Mouse (Mus musculus) myocyte (in vitro differentiated cells): ENCODE results near the gene Yif1b.

Experiments
- CEBPB ChIP-seq: IDR thresholded peaks from 2 replicates; pipeline ENCODE4 v1.6.1; 2011; ENCODE audit warnings: mild to moderate bottlenecking, moderate library complexity; ENCODE audit not compliant: poor library complexity, insufficient read depth, severe bottlenecking
- E2F4 ChIP-seq: IDR thresholded peaks from one replicate; pipeline ENCODE4 v1.6.1; 2011; ENCODE audit warnings: mild to moderate bottlenecking, control low read depth, moderate library complexity; ENCODE audit not compliant: insufficient read depth
- MAX ChIP-seq: IDR thresholded peaks from one replicate; pipeline ENCODE4 v1.6.1; 2011; ENCODE audit warnings: low read depth, mild to moderate bottlenecking, control low read depth
- MYOD1 ChIP-seq, 3 experiments: IDR thresholded peaks; one replicate each; pipeline ENCODE4 v1.6.1; 2011; ENCODE audit warnings: control low read depth in 2 of 3, low read depth in 2 of 3, mild to moderate bottlenecking in 2 of 3, moderate library complexity in 1 of 3; ENCODE audit not compliant: insufficient read length in 2 of 3, control insufficient read depth in 1 of 3
- POLR2A ChIP-seq: IDR thresholded peaks from one replicate; pipeline ENCODE4 v1.6.1; 2011; ENCODE audit warnings: low read depth, mild to moderate bottlenecking, control low read depth, moderate library complexity; ENCODE audit not compliant: insufficient read length
- POLR2AphosphoS2 ChIP-seq: IDR thresholded peaks from one replicate; pipeline ENCODE4 v1.6.1; 2011; ENCODE audit warnings: low read depth, control low read depth; ENCODE audit not compliant: insufficient read length
- REST ChIP-seq: IDR thresholded peaks from one replicate; pipeline ENCODE4 v1.6.1; 2011; ENCODE audit warnings: mild to moderate bottlenecking, control low read depth, moderate library complexity; ENCODE audit not compliant: insufficient read depth, insufficient read length
- TCF12 ChIP-seq: IDR thresholded peaks from one replicate; pipeline ENCODE4 v1.6.1; 2011; ENCODE audit warnings: mild to moderate bottlenecking, control low read depth; ENCODE audit not compliant: poor library complexity, insufficient read depth, severe bottlenecking
- TCF3 ChIP-seq: IDR thresholded peaks from one replicate; pipeline ENCODE4 v1.6.1; 2011; ENCODE audit warnings: low read depth, control low read depth; ENCODE audit not compliant: insufficient read length
- USF1 ChIP-seq: IDR thresholded peaks from one replicate; pipeline ENCODE4 v1.6.1; 2011; ENCODE audit warnings: low read depth, mild to moderate bottlenecking, control low read depth, moderate library complexity

- TF ChIP-seq MAX = no peak
- TF ChIP-seq POLR2AphosphoS2 = no peak
- TF ChIP-seq POLR2A = no peak
- no peak for TF ChIP-seq MYOD1 (IDR thresholded peaks at IDR 0.05; ENCODE audit: control insufficient read depth in 1 of 3, insufficient read length in 2 of 3, low read depth in 2 of 3)
- TF ChIP-seq USF1 = no peak
- no peak for TF ChIP-seq E2F4
- no peak for TF ChIP-seq CEBPB
- TF ChIP-seq TCF3 = no peak
- no peak for TF ChIP-seq TCF12
- TF ChIP-seq REST = no peak
Measured at GRCm38 (mm10) chr7:29262151-29262550, 24.0 kb downstream of the Yif1b start.
